Mouse (Mus musculus) naive thymus-derived CD4-positive, alpha-beta T cell, adult 2 months (primary cell): ENCODE measurements around the gene Nrxn3.

Experiments used
- DNase-seq: peaks from one replicate; pipeline ENCODE4 v3.0.0-alpha.2; 2011; ENCODE audit warnings: low read depth

Nrxn3 gene

DNA sequence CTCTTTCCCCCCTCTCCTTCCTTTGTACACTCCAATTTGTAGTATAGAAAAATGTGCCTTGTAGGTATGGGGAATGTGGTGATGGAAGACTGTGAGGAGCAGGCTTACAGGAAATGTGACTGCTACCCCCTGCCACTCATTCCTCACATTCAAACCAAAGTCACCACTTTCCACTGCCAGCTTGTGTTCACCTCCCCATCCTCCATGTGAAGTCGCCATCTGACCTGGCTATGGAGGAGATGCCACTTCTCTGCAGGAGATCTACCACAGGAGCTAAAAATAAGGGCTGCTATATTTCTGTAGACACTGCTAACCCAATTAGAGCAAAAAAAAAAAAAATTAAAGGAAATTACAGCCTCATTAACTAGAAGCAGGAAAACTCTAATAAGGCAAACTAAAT lies 980.3 kb downstream of the Nrxn3 start:
- no peak for DNase-seq

DNA sequence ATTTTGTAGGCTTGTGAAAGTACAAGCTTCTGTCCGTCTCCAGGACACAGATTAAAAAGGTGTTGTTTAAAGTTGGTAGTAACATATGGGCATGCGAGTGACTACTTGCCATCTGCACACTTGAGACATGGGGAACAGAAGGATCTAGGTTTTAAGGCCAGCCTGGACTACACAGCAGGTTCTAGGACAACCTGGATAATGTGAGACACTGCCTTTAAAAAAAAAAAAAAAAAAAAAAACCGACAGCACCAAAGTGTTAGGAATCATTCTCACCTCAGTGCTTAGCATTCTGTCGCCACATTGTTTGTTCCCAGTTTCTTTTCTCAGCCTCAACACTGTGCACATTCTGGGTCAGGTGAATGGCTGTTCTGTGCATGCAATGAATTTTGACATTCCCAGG lies 985.2 kb downstream of the Nrxn3 start:
- no peak for DNase-seq

DNA sequence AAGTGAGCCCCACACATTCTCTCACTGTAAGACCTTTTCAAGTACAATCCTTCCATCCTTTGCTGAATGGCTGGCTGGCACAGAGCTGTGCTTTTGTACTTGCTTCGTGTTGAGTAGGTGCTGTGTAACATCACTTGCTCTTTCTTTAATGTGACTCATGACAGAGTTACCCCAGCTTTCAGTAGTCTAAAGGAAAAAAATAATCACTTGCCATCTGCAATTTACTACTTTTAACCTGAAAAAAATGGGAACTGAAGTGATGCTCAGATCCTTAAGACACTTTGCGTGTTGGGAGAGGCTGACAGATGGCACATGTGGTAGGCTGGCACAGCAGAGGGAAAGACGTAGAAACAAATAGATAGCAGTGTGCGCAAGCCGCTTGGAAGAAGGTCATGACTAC lies 987.8 kb downstream of the Nrxn3 start:
- DNase-seq: no peak

DNA sequence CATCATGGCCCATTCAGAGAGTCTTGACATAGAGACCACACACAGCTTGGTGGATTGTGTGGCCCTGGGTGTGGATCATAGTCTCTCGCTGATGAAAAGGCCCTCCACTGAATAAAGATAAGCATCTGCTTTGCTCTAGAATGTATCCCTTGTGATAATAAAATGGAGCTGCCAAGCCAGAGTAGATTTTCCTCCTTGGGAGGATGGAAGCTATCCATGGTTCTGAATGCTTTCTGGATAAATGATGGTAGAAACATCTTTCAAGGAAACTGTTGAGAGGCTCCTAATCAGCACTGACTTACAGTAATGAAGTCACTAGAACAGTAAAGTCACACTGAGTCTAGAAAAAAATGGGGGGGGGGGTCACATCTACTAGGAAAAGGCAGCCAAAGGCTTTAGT lies 989.1 kb downstream of the Nrxn3 start:
- DNase-seq: no peak

DNA sequence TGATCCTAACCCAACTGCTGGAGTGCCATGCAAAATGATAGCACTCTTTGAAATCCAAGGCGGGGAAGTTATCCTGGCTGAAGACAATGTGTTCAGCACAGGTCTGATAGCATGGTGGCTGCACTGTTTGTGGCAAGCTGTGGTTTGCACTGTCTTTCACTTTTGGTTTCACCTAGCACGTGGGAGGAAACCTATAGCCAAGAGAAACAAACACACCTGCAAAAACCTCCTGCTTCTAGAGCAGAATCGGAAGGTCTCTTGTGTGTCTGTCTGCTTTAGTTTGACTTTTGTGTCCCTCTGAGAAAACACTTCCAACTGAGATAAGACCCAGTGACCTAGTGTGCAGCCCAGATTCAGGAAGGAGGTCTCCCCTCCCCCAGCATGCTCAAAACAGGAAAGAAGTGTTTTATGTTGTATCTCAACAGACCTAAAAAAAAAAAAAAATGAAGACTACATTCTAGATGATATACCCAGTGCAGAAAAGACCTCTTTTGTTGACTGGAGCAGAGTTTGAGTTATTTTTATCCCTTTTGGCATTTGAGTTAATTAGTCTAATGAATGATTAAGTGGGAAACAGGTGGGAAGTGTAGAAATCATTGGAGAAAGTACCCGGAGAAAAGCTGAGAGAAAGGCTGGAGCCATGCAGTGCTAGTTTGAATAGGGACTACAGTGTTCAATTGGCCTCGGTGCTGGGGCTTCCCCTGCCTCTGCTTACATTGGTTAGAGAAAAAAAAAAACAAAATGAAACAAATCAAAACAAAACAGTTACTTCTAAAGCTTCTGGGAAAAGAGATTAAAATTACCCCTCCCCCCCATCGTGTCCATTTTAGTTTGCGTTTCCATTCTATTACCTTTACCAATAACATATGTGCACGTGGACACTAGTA lies 996.8 kb downstream of the Nrxn3 start:
- DNase-seq: peak; percentile 81

DNA sequence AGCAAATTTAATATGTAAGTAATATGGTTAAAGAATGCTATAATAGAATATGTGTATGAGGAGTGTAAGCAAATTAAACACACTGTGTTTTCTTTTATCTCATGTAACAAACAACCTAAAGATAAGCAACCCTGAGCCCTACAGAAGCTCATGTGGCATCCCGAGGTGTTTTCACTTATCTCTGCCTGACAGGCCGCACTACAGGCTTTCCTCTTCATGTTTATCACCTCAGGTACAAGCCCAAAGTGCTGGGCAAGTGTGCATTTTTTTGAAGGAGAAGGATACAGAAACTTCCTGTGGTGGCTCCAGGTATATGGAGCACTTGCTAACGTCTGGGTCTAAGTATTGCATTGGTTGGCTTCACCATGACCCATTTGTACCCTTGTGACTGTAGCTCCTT lies 998.3 kb downstream of the Nrxn3 start:
- DNase-seq: no peak

DNA sequence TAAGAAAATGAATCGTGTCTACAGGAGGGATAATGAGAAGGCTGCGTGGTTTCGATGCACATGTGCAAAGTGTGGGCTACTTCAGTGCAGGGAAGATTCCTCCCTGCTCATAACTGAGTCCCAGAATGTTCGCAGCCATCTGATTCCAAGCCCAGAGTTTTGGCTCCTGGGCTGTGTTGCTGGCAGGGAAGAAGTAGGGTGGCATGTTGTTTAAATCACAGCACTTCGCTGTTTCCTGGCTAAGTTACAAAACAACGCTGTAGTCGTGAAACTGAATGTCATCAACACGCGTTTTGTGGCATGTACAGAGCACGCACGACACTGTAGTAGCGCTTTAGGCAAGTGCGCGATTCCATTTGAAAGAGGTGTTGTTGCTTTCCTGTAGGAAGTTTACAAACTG lies 999.8 kb downstream of the Nrxn3 start:
- DNase-seq: no peak

DNA sequence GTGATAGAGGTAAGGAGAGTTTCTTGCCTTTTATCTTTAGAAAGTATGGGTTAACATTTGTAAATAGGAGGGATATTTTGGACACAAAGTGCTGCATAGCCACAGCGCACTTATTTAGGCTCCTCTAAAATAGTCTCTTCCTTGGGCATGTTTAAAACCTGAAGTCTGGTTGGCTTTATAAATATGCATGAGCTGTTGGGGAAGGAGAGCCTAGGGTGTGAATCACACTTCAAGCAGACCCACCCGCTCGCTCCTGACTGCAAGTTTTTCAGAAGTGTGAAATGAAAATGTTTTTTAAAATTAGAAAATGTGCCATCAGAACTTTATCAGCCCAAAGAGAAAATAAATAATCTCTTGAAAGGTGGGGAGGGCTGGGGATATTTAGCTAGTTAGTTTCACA lies 1001.4 kb downstream of the Nrxn3 start:
- no peak for DNase-seq

DNA sequence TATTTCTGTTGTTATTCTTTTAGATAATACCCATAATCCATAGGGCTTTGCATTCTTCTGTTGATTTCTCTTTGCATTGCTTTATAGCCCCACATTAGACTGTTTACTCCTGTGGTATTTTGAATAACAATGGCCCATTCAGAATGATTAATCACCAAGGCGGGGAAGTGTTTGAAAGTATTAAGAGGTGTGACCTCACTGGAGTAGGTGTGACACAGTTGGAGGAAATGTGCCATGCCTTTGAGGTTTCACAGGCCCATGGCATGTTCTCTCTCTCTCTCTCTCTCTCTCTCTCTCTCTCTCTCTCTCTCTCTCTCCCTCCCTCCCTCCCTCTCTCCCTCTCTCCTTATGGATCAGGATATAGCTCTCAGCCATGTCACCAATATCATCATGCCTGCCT lies 1019.6 kb downstream of the Nrxn3 start:
- no peak for DNase-seq

DNA sequence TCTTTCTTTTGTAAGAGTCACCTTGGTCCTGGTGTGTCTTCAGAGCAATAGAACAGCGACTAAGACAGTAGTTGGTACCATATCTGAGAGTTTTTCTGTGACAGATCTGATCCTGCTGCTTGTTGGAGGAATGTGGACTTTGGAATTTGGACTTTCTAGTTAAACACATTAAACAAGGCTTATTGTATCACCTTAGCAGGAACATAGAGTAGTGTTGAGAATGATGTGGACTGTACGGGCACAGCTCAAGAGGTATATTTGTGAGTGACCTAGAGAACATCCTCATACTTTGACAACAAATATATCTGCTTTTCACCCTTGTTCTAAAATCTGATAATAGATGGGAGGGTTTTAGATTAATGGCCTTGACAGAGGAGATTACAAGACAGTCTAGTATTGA lies 1020.1 kb downstream of the Nrxn3 start:
- DNase-seq: no peak

DNA sequence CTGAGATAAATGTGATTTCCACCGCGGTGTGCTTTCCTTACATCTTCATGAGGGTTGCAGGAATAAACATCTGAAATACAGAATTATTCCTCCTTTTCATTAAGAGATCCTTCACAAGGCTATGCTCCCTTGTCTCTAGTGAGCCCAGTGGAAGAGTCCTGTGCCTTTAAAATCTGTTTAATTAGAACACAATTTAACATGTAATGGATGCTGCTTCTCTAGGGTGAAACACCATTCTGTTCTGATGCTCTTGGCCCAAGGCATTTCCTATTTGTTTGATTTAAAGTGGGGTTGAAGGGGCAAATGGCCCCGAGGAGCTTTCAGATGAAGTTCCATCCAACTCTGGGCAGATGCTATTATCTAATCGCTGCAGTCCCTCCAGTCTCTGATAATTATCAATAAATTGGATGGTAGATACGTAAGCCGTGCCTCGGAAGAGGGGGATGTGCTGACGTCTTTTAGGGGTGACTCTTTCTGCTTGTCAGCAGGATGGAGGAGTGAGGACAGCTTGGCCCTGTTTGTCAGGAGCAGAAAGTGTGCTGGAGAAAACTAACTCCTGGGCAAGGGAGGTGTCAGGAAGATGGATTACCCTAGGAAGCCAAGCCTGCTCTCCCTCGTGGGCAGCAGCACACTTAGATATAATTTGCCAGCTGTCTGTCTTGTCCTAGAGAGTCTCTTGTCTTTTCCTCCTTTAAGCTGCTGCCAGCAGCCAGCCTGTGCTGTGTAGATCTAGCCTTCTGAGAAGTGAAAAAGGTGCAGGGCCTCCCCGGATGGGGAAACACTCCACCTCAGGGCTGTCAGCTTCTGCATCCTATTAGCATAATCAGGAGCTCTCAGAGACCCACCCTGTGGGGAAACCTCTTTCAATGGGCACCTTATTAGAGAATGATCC lies 1041.8 kb downstream of the Nrxn3 start:
- DNase-seq: no peak

DNA sequence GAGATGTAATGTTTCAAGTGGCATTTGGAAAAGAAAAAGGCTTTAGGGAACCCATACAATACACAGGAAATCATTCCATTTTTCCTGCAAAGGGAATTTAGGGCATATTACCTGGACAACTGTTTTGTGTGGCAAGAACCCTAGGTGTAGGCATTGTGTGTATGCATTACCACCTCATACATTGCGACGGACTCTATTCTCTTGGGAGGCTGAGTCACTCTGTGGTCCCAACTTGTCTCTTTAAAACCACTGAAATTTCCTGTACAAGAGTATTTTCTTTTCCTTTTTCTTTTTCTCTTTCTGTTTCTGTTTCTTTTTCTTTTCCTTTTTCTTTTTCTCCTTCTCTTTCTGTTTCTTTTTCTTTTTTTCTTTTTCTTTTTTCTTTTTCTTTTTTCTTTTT lies 1042.5 kb downstream of the Nrxn3 start:
- DNase-seq: no peak

DNA sequence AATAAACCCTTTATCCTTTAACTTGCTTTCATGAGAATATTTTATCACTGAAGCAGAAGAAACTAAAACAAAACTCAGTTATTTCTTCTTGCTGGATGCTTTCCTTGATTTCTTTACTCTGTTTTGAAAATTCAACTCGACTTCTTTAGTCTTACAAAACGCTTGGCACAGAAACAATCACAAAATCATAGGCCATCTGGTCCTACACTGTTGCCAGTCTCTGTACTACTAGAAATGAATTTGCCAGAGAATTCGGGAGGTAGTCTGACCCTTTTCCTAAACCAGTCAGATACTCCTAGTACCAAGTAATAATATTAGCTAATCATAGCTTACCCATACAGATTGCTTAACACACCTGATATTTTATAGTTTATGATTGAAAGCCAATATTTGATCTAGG lies 1066.1 kb downstream of the Nrxn3 start:
- DNase-seq: no peak

DNA sequence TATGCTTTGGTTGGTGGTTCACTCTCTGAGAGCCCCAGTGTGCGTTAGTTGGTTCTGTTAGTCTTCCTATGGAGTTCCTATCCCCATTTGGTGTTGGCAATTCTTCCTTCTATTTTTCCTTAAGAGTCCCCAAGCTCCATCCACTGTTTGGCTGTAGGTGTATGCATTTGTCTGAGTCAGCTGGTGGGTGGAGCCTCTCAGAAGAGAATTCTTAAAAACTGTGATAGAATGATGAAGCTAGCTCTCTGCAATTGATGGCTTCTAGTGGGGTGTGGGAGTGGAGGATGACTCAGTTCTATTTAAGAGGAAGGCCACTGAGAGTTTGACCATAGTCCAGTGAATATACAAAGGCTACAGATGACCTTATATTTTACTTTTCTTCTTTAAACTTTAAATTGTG lies 1067.3 kb downstream of the Nrxn3 start:
- DNase-seq: no peak

DNA sequence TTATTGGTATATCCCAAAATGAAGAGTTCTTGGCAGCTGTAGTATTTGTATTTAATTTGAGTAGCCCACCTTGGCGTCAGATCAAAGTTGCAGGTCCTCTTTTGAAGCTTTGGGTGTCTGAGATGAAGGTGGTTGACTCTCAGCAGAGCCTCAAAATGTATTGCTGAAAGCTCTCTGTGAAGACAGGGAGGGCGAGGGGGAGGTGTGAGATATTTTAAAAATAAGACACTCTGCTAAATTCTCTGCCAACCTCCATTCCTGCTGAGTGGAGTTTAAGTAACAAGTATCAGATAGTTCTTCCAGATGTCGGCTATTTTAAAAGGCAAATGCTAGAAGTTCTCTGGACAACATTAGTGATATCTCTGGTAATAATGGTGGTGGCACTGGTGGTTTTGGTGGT lies 1069.2 kb downstream of the Nrxn3 start:
- no peak for DNase-seq

DNA sequence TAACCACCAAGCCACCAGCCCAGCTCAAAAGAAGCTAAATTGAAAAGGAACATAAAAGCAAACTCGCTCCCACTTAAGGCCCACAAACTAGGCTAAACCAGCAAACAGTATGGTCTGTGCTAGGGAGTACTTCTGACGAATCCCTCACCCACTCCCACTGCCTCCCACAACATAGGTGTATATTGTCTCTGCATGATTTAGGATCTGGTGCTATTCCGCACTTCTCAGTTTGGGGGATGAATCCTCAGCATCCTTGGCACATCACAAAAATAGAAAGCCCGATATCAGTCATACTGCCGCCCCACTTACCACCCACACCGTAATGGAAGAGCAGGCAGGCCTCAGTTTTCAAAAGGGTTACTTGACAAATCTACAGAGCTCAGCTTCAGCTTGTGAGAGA lies 1072.1 kb downstream of the Nrxn3 start:
- DNase-seq: no peak

DNA sequence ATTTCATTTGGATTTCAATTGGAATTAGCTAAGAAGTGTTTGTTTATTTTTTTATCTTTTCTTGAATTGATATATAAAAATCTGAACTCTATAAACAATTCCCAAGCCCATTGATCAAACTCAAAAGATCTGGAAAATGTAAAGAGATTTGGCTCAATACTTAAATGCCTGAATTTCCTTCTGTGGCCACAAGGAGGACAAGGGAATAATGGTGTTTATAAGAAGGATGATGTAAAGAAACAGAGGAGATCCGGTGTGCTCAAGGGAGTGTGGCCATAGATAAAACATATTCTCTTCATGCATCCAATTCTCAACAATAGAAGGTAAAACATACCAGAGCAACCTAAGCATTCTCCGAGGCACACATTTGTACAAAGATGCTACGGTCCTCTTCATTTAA lies 1085.5 kb downstream of the Nrxn3 start:
- DNase-seq: no peak

DNA sequence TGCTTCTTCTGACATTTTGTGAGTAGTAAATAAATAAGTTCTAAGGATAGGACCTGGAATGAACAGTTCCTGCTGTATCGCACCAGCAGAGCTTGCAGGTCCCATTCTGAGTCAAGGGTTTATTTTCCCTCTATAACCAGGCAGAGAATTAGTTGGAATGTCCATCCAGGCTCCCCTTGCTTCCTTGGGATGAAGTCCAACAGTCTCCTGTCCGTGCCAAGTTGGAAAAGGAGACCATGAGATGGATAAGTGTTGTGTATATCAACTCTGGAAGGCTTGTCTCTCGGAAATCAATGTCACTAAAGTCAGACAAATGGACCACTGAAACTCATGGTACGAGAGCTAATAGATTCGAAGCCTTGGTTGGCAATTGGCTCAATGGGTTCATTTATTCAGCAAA lies 1087.5 kb downstream of the Nrxn3 start:
- DNase-seq: no peak

DNA sequence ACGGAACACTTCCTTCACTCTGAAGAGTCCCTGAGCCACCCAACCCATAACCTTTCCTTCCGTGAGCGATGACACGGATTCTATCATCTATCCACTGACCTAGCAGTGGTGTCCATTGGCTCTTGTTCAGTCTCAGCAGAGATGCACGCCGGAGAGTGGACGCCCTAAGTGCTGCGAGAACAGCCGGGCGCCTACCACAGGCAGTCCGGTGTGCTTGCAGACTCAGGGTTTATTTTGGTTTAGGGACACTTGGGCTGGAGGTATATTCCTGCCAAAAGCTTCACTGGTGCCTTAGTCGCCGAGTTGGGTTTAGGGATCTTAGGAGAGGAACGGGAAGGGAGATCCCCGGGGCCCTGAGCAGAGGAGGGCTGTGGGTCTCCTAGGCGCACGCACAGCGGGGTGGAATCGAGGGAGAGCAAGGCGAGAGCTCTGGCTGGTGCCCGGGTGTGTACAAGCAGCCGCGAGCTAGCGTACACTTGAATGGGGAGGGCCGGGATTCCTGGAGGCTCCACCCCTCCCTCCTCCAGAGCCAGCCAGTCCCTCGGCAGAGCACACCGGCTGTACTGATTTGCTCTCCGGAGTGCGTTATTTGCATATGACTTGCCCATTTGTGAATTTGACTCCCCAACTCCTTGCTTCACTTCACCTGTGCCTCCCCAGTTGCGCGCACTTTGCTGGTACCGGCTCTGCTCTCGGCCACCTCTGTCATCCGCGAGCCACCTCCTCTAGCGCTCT lies 1089.3 kb downstream of the Nrxn3 start:
- no peak for DNase-seq

DNA sequence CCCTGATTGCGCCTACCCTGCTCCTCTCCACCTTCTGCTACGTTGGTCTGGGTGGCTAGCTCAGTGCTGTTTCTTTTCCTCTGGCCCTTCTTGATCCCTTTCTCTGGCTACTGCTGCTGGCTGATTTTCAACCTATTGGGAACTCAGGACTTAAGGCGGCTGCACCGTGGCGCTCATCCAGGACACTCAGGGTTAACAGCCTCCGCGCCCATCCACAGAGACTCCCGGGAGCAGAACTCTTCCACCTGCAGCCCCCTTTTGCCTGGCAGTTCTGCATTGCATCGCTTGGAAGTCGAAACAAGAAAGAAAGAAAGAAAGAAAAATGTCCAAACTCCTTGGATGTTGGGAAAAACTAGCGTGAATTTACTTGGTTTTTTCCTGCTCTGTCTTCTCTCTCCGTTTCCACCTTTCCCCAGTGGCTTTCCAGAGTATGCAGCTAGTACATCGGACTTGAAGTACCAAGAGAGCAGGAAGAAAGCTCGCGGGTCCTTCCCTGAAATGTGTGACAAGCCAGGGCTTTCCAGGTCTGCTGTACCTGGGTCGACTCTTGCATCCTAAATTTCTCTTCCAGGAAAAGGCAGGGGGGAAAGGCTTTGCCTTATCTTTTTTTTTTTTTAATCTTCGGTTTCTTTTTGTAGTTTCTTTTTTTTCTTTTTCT lies 1090.0 kb downstream of the Nrxn3 start:
- no peak for DNase-seq

DNA sequence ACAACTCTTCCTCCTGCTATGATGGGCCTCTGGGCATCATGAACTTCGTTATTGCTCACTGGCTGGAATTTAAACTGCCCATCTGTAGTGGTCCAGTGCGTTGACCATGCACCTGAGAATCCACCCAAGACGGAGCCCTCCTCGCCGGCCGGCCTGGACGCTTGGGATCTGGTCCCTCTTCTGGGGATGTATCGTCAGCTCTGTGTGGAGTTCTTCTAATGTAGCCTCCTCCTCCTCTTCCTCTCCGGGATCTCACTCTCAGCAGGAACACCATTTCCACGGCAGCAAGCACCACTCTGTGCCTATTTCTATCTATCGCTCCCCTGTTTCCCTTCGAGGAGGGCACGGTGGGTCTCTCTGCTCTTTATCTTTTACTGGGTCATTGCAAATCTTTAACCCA lies 1090.6 kb downstream of the Nrxn3 start:
- DNase-seq: no peak

DNA sequence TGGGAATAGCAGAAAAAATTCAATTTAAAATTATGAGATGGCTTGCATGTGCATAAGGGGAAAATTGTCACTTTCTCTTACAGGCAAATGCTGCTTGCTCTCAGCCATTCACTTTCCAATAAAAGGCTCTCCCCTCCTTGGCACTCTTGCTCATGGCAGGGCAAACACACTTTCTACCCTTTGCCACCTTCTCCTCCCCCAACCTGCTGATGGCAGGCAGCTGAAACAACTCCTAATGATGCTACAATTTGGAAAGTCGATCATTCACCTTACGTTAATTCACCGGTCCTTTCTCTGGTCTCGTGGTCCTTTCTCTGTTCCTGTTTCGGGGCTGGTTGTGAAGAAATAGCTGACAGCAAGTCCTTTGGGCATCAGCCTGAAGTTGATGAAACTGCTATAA lies 1091.0 kb downstream of the Nrxn3 start:
- DNase-seq: no peak
